Mouse (Mus musculus) kidney, adult 11 months (tissue): ENCODE measurements around the gene Sgk1.
"Not testable (repeated sequence)": the region's sequence is repeated elsewhere in the genome, so short reads cannot be mapped to it uniquely, and the experiment has no call there.

Experiments used
- DNase-seq: peaks from one replicate; pipeline ENCODE4 v3.0.0; 2022

Sgk1 gene

DNA sequence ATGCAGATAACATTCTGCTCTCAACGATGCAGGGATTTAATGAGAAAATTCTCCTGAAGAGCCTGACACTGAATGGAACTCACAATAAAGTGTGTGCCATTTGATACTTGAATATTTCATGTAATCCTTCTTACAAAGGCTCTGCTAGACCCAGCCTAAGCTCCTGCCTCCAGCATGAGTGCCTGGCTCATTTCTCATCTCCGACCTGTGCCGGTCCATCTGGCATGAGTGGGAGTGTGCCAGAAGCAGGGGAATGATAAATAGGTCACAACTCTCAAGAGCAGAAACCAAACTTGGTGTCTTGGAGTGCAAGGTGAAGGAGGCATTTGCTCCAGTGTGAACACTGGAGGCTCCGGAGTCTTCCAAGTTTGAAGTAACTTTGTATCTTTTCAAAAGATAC lies 13.4 kb upstream of the Sgk1 start:
- DNase-seq = no peak

- no peak for DNase-seq
Measured at GRCm38 (mm10) chr10:21881837-21882183, 174 bp upstream of the Sgk1 start.

DNA sequence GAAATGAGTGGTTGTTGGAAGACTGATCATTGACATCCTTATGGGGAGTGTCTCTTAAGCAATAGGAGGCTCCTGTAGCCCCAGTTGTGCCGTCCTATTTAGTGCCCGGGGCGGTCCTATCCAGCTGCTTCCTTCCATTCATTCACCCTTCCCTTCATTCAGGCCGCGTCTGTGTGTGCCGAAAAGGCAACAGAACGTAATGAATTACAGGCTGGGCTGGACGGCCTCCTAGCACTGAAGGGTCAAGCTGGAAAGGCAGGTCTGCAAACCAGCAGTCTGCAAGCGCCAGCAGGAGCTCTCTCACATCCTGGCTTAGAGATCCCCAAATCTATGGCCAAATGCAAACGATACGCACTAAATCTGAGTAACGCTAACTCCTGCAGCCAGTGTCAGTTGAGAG lies 1.6 kb downstream of the Sgk1 start:
- no peak for DNase-seq

- DNase-seq = no peak
Measured at GRCm38 (mm10) chr10:21884534-21884933, 2.5 kb downstream of the Sgk1 start.

- no peak for DNase-seq
Measured at GRCm38 (mm10) chr10:21889141-21889765, 7.3 kb downstream of the Sgk1 start.

DNA sequence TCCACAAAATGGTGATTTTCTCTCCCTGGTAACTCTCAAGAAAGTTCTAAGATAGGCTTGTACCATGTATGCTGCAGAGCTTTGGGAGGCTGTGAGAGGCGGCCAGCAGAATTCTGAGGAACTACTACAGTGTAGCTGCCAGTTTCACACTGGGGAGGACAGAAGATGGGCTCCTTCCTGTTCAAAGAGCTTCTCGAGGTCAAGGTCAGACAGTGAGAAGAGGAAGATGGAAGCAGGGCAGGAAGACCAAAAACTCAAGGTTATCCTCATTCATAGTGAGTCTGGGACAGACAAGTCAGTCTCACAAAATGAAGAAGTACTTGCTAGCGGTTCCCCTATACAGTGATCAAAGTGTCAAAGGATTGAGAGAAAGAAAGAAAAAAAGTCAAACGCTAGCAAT lies 8.3 kb downstream of the Sgk1 start:
- DNase-seq = no peak

GRCm38 (mm10) chr10:21891442-21891841 lies 9.5 kb downstream of the Sgk1 start:
- no peak for DNase-seq

GRCm38 (mm10) chr10:21892104-21892503 lies 10.1 kb downstream of the Sgk1 start:
- DNase-seq = no peak

GRCm38 (mm10) chr10:21898417-21898816 lies 16.4 kb downstream of the Sgk1 start:
- DNase-seq = no peak

- not testable (repeated sequence) for DNase-seq
Measured at GRCm38 (mm10) chr10:21898851-21899250, 16.9 kb downstream of the Sgk1 start.

- no peak for DNase-seq
Measured at GRCm38 (mm10) chr10:21899397-21899796, 17.4 kb downstream of the Sgk1 start.

GRCm38 (mm10) chr10:21902152-21903140 lies 20.5 kb downstream of the Sgk1 start:
- no peak for DNase-seq

- no peak for DNase-seq
Measured at GRCm38 (mm10) chr10:21904151-21904550, 22.2 kb downstream of the Sgk1 start.

GRCm38 (mm10) chr10:21905616-21906015 lies 23.6 kb downstream of the Sgk1 start:
- no peak for DNase-seq

- DNase-seq = no peak
Measured at GRCm38 (mm10) chr10:21906894-21907446, 25.0 kb downstream of the Sgk1 start.

DNA sequence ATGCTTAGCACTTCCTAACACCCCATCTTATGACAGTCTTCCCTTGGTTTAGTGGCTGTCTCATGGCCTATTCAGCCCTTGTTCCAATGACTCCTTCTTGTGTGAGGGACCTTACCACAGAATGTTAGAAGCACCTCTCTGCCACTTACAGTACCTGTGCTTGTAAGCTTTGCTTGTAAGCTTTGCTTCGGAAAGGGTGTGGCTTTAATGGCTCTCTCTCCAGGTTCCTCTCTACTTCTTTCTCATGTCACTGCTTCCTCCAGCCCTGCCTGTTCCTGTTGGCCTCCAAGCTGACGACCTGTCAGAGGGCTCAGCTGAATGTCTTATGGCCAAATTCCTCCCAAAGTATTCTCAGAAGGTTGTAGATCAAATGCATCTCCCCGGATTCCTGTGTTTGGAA lies 25.8 kb downstream of the Sgk1 start:
- no peak for DNase-seq

DNA sequence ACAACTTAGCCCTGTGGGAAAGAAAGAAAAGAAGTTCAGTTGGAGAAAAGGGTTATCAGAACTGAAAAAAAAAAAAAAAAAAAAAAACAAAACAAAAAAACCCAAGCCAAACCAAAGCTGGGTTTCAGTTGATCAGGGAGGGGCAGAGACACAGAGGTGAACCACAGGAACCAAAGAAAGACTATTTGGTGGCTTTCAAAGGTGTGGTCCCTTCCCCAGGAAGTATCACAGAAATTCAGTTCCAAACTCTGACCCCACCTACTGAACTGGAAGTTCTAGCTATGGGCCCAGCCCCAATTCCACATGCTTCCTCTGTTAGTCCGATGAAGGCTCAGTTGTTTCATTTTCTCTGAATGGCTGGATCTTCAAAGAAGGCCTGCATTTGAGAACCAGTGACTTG lies 26.7 kb downstream of the Sgk1 start:
- DNase-seq = no peak

GRCm38 (mm10) chr10:21910334-21910733 lies 28.4 kb downstream of the Sgk1 start:
- DNase-seq = no peak

DNA sequence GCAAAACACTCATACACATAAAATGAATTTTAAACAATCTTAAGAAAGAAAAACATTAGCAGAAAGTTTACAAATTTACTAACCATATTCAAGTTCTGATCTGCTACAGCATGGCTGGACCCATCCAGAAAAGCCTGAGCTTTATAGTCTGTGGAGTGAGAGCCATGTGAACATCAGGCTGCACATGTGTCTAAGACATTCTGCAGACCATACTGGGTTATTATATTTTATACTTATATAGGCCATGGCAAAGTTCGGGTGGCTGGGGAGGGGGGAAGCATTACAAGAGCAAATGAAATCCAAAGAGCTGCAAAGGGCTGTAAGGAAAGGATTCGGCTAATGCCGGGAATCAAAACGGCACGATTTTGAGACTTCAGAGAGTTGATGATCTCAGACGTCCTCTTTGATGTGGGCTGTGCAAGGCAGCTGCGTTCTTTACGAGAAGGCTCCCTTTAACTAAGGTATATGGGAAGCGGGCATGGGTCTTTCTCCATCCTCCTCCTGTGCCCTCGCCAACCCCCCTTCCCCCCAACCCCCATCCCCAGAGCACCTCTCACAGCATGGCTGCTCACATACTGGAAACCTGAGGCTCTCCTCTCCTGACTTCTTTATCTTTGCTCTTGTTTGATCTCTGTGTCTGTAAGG lies 29.4 kb downstream of the Sgk1 start:
- no peak for DNase-seq

DNA sequence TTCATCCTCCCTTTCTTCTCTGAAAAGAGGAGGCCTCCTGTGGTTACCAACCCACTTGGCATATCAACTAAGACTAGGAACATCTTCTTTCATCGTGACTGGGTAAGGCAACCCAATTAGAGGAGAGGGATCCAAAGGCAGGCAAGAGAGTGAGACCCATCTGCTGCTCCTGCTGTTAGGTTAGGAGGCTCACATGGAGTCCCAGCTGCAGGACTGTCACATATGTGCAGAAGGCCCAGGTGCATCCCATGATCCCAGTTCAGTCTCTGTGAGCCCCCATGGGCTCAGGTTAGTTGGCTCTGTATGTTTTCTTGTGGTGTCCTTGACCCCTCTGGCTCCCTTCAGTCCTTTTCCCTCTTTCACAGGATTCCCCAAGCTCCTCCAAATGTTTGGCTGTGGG lies 32.8 kb downstream of the Sgk1 start:
- DNase-seq = no peak

DNA sequence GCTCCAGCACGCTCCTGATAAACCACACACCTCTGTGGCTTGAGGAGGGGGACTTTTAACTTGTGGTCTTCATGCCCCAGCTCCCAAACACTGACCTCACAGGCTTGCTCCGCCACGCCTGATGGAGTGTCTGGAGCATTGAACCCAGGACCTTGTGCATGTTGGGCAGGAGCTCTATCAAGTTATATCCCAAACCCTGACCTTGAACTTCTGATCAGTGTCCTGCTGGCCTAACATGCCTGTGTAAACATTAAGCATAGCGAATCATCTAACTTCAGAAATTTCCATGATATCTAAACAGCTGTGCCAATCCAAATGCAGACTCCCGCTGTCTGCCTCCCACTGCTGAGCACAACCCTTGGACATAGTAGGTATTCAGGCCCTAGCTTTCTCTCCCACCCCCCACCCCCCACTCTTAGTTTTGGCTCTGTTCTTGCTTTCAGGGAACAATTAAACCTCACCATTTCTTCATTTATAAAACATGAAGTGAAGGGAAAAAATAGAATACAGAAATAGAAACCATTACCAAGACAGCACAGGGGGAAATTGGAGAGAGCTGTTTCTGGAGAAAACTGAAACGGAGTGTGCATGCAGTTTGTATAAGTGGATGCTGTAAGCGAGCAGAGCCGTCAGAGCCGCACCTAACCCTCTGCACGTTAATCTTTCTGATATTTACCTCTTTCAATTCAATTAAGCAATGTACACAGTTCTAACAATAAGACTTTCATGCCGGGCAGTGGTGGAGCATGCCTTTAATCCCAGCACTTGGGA lies 34.5 kb downstream of the Sgk1 start:
- no peak for DNase-seq

DNA sequence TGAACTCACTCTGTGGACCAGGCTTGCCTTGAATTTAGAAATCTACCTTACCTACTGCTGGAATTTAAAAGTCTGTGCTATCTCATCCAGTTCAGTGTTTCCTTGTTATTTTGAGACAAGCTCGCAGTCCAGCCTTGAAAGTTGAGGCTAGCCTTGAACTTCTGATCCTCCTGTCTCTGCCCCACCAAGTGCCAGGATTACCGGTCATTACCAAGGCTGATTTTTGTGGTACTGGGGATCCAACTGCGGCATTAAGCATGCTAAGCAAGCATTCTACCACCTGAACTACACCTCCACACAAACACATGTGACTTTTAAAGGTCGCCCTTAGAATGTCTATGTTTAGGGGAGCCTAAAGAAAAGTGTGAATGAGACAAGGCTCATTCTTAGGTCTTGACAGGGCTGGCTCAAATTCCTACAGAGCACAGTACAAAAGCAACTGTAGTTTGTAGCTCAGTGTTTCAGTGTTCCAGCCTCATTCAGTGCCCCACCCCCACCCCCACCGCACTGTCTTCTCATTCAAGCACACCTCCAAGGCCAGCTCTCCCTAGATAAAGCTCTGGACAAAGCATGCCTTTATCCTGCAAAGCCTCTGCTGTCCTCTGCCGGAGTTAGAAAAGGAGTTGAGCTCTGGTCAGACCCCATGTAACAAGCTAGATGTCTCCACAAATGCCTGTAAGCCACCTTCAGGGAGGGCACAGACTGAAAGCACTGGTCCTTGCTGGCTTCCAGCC lies 36.2 kb downstream of the Sgk1 start:
- no peak for DNase-seq
